Mouse (Mus musculus) kidney, adult 2 months (tissue): ENCODE measurements at regions not wholly inside any gene's neighbourhood (a gene's known extent, or its start where the extent isn't known, plus 50 kb on each side); places are given as distances from the start of the nearest gene placed in this dataset.

Experiments
- CTCF ChIP-seq: fragments of 200-500 bp; conservative IDR thresholded peaks from 2 replicates; pipeline ENCODE4 v1.5.1; 2011; ENCODE audit warnings: low read depth, mild to moderate bottlenecking, control low read depth, low read length, moderate library complexity, mixed read lengths; ENCODE audit not compliant: insufficient read depth, insufficient read length
- POLR2A ChIP-seq: fragments of 200-500 bp; IDR thresholded peaks from one replicate; pipeline ENCODE4 v1.6.1; 2011; ENCODE audit warnings: low read depth, low read length, control low read depth

DNA sequence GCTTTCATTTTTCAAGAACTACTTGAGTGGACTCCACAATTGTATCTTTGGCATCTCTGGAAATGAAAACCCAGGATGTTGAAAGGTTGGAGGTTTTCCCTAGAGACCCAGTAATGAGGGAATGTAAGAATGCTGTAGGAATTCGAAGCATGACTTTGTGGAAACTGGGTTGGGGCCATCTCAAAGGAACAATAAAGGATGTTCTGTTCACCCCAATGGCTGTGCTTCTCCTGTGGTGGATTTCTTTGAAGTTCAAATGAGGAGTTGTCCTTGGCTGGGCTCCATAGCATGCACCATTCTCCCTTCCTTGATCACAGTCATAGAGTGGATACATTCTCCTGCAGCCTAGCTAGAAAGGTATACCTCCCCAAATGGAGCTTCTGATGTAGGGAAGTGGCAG, 74.6 kb downstream of the Polr2m start:
- TF ChIP-seq POLR2A = no peak
- no peak for TF ChIP-seq CTCF
